Mouse (Mus musculus): Measurements from ENCODE around the gene Adcy4.

Gene Adcy4

GRCm38 (mm10) chr14:55788256-55789050 is 4.6 kb upstream of the Adcy4 start, which contains the start of gene Ripk3:
TSS of gene Ripk3 (minus strand) at chr14:55788865.
- in situ Hi-C loops (cut with MboI; ENCODE audit: low sequenced_read_pairs) = no loop called here

- in situ Hi-C loops (cut with MboI; ENCODE audit: low sequenced_read_pairs) = no loop called here
Observed at GRCm38 (mm10) chr14:55787731-55788130, 3.8 kb upstream of the Adcy4 start.

- in situ Hi-C loops (cut with MboI; ENCODE audit: low sequenced_read_pairs) = no loop called here
Observed at GRCm38 (mm10) chr14:55785195-55785594, 1.3 kb upstream of the Adcy4 start.

DNA sequence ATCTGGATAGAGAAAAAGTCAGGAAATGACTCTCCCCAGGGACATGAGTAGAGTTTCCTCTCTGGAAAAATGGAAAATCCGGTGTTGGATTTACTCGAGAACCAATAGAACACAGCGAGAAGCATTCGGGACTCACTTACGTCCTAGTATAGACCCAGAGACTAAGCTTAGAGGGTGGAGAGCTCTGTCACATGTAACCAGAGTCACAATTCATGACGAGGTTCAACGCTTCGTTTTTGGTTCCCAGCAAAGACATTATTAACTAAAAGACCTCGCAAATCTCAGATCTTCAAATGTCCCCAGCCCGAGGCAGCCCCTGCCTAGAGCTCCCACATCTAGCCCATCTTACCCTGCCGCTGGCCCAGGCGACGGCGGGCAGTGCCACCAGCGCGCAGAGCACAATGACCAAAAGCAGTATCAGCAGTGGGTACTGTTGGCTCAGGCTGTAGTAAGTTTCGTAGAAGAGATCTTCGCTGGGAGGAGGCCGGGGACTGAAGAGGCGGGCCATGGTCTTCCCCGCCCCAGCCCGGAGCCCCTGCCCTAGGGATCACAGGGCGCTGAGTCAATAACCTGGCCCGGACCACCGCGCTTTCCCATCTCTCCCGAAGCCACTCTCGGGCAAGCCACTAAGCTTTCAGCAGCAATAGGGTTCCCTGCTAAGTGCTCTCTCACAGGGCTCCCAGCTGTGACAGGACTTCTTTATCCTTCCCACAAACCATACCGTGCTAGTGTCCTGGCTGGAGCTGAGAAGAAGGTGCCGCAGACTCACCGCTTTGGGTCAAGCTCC is 531 bp downstream of the Adcy4 start:
- in situ Hi-C loops (cut with MboI; ENCODE audit: low sequenced_read_pairs) = no loop called here

- in situ Hi-C loops (cut with MboI; ENCODE audit: low sequenced_read_pairs) = no loop called here
Observed at GRCm38 (mm10) chr14:55782361-55782960, 1.4 kb downstream of the Adcy4 start.

DNA sequence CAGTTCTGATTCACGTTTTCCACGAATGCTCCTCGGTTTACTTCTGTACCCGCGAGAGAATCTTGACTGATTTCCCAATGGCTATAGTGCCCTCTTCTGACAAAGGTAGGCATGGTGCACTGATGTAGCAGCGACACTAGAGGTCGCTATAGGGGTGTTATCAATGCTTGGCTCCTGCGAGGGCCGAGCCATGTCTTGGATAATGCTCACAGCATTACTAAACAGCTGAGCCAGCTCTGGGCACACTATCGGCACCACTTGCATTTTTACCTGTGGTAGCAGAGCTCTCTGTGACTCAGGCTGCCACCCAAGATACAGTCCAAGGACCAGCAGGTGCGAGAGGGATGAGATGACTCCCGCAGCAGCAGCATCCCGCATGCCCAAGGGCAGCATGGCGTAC is 2.6 kb downstream of the Adcy4 start:
- in situ Hi-C loops (cut with MboI; ENCODE audit: low sequenced_read_pairs) = no loop called here

DNA sequence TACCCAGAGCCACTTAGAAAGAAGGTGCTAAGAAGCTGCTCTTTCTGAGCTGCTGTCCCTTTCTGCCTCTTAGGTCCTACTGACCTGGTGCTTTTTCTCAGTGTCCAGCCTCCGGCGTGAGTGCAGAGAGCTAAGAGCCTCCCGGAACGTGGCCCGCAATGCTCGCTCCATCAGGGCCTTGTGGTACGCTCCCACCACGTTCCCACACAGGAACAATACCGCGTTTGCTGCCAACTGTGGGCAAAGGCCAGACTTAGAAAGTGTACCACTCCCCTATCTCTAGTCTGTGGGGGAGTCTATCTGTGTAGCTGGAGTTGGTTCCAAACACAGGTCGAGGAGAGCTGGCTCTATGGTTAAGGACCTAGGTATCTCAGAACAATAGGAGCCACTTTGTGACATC is 3.2 kb downstream of the Adcy4 start:
- in situ Hi-C loops (cut with MboI; ENCODE audit: low sequenced_read_pairs) = no loop called here

DNA sequence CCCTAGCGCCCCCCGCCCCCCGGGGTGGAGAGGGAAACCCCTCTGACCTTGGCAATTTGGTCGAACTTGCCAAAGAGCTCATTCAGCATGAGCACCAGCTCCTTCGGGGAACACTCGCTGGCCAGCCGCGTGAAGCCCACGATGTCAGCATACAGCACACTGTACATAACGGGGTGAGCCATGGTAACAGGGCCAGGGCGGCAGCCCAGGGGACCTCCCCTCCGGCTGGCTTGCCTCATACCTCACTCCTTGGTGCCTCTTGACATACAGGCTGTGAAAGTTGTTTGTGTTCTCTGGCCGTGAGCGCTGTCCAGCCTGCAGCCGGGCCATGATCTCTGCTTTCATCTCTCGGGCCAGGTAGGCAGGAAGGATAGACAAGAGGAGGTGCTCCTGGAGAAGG is 4.2 kb downstream of the Adcy4 start:
- in situ Hi-C loops (cut with MboI; ENCODE audit: low sequenced_read_pairs) = no loop called here

DNA sequence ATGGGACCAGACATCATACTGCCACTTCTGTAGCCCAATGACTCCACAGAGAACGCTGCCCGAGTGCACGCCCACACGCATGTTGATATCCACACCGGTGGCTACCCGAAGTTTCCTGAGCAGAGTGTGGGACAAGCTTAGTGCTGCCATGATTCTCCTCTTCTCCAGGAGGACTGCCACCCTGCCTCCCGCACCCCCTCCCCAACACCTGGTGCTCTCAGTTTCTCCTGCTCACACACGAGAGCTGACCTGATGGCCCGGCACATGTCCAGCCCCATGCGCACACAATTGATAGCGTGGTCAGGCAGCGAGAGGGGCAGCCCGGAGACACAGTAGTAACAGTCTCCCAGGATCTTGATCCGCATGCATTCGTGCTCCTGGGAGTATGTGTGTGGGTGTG is 5.2 kb downstream of the Adcy4 start:
- in situ Hi-C loops (cut with MboI; ENCODE audit: low sequenced_read_pairs) = no loop called here

DNA sequence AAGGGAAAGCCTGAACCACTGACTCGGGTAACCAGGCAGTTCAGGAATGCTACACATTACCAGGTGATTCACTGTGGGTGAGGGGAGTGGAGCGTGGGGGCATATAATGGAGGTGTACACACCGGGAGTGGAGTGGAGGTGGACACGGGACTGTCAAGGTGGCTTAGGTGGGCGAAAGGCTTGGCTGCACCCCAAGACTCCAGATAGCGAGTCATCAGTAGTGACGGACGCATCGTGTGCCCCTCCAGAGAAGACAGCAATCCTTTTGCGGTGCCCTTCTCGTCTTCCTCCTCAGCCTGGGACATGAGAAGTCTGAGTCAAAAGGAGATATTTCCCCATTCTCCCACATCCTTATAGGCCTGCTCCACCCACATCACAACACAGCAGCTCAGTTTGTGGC is 6.1 kb downstream of the Adcy4 start:
- in situ Hi-C loops (cut with MboI; ENCODE audit: low sequenced_read_pairs) = no loop called here

GRCm38 (mm10) chr14:55777176-55777575 is 6.7 kb downstream of the Adcy4 start:
- in situ Hi-C loops (cut with MboI; ENCODE audit: low sequenced_read_pairs) = no loop called here

GRCm38 (mm10) chr14:55776711-55777110 is 7.2 kb downstream of the Adcy4 start:
- in situ Hi-C loops (cut with MboI; ENCODE audit: low sequenced_read_pairs) = no loop called here

GRCm38 (mm10) chr14:55769087-55769703 is 14.7 kb downstream of the Adcy4 start:
- in situ Hi-C loops (cut with MboI; ENCODE audit: low sequenced_read_pairs) = no loop called here

DNA sequence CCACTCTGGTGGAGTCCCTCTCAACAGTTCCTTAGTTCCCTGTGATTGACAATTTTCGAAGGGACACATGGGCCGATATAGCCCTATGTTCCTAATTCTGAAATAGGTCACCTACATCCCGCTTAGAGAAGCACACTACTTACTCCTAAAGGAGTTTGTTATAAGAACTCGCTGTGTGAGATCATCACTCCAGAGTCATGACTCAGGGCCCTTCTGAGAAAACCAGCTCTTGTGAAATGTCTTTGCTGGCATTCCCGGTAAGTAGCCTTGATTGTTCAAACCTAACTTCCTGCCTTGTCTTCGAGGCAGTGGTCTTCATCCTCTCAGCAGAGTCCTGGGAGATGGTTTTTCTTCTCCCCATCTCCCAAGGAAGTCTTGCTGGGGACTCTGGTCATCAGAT is 15.3 kb downstream of the Adcy4 start:
- in situ Hi-C loops (cut with MboI; ENCODE audit: low sequenced_read_pairs) = no loop called here

DNA sequence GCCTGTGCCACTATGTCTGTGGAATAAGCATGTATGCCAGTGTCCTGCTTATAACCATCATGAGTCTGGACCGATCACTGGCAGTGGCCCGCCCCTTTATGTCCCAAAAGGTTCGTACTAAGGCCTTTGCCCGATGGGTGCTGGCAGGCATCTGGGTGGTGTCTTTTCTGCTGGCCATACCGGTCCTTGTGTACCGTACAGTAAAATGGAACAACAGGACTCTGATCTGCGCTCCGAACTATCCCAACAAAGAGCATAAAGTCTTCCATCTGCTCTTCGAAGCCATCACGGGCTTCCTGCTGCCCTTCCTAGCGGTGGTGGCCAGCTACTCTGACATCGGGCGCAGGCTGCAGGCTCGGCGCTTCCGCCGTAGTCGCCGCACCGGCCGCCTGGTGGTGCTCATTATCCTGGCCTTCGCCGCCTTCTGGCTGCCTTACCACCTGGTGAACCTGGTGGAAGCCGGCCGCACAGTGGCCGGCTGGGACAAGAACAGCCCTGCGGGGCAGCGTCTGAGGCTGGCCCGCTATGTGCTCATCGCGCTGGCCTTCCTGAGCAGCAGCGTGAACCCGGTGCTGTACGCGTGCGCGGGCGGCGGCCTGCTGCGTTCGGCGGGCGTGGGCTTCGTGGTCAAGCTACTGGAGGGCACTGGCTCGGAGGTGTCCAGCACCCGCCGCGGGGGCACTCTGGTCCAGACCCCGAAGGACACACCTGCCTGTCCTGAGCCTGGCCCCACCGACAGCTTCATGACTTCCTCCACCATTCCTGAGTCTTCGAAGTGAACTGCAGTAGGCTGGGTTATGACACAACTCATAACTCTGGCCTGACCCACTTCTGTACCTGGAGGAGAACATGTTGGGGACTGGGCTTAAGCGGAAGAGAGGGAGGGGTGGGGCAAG is 16.1 kb downstream of the Adcy4 start:
- in situ Hi-C loops (cut with MboI; ENCODE audit: low sequenced_read_pairs) = no loop called here

GRCm38 (mm10) chr14:55765696-55766095 is 18.2 kb downstream of the Adcy4 start, which contains the start of gene Ltb4r1:
TSS of gene Ltb4r1 (plus strand) at chr14:55765962.
- in situ Hi-C loops (cut with MboI; ENCODE audit: low sequenced_read_pairs) = no loop called here

DNA sequence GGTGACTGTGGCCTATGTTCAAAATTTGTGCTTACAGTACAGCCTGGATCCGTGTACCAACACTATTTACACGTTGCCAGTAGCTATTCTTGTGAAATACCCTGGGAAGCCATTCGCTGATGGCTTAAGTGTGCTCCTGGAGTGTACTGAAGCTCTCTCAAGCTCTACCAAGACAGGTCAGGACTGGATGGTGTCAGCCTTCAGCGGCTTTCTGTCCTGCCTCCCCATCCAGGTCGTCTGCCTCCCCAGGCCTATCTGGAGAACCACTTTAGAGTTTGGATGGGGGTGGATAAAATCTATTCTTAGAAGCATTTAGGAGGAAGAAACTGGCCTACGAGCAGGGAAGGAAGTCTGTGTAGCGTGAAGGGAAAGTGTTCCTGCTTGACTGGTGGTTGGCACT is 20.7 kb downstream of the Adcy4 start:
- in situ Hi-C loops (cut with MboI; ENCODE audit: low sequenced_read_pairs) = no loop called here

GRCm38 (mm10) chr14:55762001-55762821 is 21.7 kb downstream of the Adcy4 start:
- in situ Hi-C loops (cut with MboI; ENCODE audit: low sequenced_read_pairs) = no loop called here

DNA sequence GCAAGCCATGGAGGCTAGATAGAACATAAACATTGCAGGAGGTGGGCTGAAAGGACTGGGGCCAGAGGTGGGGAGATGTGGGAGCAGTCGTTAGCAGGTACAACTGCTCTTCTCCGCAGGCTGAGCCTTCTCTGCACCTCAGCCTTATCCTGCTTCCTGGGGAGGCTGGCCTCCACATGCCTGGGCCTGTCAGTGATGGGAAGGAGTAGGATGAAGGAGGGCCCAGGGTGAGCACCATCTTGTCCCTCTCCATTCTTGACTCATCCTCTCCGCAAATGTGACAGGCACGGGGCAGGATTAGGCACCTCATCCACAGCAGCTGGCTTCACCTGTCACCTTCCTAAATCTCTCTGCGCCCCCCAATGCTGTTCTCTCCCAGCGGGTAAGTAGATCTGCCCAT is 22.7 kb downstream of the Adcy4 start, which contains the start of gene Ltb4r2:
Gene Ltb4r2 (plus strand): TSS at position 266 of the 400 bp plus-strand sequence.
- in situ Hi-C loops (cut with MboI; ENCODE audit: low sequenced_read_pairs) = no loop called here
